Mouse (Mus musculus): ENCODE data around the gene Ccnf.
A peak's percentile ranks its signal among the peaks of the same experiment; 100 is the strongest.

Ccnf gene

DNA sequence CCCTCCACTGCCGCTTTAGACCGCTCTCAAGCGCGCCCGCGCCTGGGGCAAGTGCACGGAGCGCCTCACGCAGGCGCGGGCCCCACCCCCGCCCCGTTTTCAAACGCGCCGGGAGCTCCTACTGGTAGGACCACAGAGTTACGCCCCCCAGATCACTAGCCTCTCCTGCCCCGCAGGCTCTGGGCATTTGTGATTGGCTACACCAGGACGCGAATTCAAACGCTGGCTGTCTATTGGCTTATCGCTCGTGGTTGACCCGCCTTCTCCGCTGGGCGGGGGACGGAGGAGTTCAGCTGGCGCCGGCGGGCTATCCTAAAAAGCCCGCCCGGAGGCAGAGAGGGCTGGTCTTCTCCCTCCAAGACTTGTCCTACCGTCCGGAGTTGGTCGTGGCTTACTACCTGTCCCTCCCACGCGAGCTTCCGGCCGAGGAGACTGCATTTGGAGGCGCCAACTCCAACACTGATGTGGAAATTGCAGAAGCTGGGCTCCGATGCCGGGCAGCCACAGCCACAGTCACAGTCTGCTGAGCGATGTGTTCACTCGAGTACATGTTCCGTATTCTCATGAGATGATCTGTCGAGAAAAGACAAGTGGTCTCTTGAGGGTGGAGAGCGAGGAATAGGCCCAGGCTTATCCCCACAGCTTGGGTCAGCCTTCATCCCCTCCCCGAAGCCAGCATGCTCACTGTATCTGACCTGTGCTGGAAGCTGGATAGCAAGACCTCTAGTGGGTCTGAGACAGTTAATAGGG, at the start of gene Ccnf:
Gene Ccnf (minus strand): TSS at position 165 of the 750 bp plus-strand sequence.
- DNase-seq (ENCODE audit: low spot score in 2 of 2) = peak; percentile 97

DNA sequence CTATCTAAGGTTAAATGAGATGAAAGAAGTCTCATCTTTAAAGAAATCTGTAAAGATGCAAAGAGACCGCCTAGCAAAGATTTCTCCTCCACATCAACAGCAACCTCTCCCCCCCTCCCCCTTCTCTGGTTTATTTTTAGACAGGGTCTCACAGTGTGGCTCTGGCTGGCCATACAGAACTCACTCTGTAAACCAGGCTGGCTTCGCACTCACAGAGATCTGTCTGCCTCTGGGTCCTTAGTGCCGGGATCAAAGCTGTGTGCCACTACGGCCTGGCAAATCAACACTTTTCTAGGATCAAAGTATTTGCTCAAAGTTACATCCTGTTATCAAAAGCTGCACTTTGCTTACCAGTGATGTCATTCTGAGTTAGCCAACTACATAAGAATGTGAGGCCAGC, 49.4 kb upstream of the Ccnf start:
- no peak for DNase-seq (ENCODE audit: low spot score in 2 of 2)

DNA sequence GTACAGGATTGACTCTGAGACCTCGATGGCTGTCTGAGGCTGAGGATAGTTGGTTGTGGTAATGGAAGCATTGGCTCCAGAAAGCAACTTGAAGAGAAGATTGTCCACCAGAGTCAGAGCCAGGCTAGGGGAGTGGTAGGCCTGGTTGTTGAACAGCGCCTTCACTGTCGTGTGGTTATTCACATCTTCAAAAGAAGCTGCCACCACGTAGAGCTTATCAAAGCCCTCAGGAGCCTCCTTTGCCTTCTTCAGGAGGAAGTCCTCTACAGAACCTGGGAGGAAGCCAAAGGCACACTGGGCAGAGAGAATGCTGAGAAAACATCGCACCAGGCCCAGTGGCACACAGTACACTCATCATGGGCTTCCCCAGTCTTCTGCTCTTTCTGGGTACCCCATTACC, 38.1 kb upstream of the Ccnf start:
- no peak for DNase-seq (ENCODE audit: low spot score in 2 of 2)

DNA sequence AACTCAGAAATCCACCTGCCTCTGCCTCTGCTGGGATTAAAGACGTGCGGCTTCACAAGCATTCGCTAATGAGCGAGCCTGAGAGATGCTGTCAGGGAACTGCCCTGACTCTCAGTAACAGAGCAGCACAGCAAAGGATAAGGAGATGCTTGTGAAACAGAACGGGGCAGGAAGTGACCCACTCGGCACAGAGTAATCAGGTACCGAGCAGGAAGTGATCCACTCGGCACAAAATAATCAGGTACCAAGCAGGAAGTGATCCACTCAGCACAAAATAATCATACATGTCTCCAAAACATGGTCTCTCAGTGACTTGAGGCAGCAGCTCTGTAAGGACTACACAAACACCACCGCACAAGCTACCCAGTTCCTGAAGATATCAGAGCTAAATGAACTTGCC, 37.2 kb upstream of the Ccnf start:
- DNase-seq (ENCODE audit: low spot score in 2 of 2) = no peak

DNA sequence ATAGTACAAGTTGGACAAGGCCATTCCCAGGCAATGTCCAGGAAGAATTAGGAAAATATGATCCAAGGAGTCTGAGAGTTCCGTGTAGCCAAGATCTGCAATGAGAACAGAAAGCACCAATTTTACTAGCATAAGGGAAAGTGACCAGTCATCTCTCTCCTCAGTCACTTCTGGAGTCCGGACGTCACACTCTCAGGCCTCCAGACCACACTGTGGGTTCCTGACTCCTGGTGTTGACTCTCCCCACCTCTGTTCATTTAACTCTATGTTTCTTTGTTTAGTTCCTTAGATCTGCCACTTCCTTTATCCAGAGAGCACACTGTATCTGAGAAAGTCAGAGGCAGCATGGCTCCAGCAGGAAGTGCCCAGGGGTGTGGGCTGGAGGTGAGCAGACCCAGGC, 34.4 kb upstream of the Ccnf start:
- no peak for DNase-seq (ENCODE audit: low spot score in 2 of 2)

DNA sequence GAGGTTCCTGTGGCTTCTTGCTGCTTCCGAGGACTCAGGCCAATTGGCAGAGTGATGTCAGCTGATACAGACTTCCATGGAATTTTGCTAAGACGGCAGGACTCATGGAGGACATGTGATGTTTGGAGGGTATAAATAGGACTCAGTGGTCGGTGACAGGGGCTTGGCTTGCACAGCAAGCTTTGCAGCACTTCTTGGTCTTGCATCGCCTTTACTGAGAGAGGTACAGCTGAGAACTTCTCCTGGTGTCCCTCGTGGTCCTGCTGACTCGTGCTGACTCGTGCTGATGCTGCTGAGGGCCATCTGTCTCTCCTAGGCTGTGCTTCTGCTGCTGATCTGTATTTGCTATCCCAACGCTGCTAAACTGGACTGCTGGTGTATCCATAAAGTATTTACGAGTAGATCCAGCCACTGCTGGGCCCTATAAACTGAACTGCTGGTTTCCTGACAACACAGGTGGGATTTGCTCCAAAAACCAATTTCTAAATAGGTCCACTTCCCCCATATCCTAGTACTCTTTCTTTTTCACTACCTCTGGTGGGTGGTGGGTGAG, 32.1 kb upstream of the Ccnf start:
- no peak for DNase-seq (ENCODE audit: low spot score in 2 of 2)

DNA sequence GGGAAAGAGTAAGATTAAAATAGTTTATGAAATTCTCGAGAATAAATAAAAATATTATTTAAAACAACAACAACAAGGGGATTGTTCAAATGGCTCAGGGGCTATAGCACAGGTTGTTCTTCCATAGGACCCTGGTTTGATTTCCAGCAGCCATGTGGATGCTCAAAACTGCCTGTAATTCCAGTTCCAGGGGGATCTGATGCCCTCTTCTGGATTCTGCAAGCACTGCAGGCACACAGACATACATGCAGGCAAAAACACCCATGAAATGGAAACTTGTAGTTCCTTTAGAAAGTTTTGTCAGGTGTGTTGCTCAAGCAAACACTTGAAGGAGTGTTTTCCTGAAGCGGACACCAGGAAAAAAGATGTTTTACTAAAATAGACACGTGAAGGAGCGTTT, 31.4 kb upstream of the Ccnf start:
- DNase-seq (ENCODE audit: low spot score in 2 of 2) = no peak

DNA sequence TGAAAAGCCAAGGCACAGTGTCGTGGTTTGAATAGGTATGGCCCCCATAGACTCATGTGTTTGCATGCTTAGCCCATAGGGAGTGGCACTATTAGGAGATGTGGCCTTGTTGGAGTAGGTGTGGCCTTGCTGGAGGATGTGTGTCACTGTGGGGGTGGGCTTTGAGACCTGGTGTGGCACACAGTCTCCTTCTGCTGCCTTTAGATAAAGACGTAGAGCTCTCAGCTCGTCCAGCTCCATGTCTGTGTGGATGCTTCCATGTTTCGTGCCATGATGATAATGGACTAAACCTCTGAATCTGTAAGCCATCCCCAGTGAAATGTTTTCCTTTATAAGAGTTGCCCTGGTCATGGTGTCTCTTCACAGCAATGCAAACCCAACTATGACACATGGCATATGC, 28.6 kb upstream of the Ccnf start:
- DNase-seq (ENCODE audit: low spot score in 2 of 2) = no peak

DNA sequence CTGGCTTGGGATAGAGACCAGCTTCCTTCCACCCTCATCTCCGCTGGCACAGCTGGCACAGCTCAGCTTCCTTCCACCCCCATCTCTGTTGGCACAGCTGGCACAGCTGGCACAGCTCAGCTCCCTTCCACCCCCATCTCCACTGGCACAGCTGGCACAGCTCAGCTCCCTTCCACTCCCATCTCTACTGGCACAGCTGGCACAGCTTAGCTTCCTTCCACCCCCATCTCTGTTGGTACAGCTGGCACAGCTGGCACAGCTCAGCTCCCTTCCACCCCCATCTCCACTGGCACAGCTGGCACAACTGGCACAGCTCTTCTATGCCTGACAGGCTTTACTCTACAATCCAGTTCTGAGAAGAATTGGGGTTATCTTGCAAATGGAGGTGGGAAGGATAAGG, 15.8 kb upstream of the Ccnf start:
- DNase-seq (ENCODE audit: low spot score in 2 of 2) = no peak

DNA sequence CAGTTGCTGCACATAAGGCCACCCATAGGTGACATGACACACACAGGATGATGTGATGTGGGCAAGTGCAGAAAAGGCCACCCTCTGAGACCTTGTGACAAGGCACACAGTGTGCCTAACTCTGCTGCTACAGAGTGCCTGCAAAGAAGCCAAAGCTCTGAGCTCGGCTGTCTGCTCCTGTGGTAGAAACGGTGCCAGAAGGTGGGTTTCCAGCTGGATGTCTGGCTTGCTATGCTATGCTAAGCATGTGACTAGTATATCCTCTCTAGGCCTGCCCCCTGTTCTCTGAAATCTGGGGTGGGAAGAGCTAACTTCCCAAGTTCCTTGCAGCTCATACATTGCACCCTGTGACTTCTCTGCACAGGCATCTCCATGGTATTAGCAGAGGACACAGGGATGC, 13.5 kb upstream of the Ccnf start:
- no peak for DNase-seq (ENCODE audit: low spot score in 2 of 2)

DNA sequence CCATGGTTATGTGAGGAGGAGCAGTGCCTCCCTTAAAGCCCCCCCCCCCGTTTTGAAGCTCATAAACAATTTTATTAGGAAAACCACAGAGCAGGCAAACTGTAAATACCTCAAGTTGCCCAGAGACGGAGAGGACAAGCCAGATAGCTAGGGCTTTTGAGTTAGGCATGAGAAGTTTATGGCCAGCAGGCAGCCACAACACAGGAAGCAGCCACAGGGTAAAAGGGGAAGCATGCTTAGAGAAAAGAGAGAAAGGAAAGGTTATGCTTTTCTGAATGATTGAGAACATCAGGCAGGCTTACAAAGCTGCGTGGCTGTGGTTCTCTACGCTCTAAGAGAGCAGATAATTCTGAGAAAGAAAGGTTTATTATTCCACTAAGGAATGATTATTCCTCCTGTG, 9.2 kb upstream of the Ccnf start:
- no peak for DNase-seq (ENCODE audit: low spot score in 2 of 2)

DNA sequence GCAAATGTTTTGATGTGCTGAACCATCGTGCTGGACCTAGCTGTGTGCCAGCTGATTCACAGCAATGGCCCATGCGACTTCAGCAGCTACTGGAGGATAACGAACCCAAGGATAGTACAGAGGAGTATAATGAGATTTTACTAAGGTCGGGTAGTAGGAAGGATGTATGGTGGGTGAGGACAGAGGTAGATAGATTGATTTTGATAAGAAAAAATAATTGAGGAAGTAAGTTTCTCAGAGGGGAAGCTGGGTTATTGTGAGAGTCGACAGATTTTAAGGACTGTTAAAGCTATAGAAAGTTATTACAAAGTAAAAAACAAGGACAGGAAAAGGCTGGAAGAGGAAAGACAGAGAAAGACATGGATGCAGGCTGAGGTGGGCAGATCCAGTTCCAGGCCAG, 8.4 kb upstream of the Ccnf start:
- no peak for DNase-seq (ENCODE audit: low spot score in 2 of 2)

DNA sequence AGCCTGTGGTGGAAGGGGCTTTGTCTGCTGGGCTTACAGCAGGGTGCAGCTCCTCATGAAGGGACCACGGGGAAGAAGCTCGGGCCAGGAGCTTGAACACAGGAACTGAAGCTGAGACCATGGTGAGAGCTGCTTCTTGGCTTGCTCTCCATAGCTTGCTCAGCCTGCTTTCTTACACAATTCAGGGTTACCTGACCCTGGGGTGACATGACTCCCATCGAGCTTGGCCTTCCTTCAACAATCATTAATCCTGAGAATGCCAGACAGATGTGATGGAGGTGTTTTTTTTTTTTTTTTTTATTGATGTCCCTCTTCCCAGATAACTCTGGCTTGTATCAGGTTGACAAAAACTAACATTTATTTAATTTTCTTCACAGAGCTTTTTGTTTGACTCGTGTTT, 7.7 kb upstream of the Ccnf start:
- DNase-seq (ENCODE audit: low spot score in 2 of 2) = no peak

DNA sequence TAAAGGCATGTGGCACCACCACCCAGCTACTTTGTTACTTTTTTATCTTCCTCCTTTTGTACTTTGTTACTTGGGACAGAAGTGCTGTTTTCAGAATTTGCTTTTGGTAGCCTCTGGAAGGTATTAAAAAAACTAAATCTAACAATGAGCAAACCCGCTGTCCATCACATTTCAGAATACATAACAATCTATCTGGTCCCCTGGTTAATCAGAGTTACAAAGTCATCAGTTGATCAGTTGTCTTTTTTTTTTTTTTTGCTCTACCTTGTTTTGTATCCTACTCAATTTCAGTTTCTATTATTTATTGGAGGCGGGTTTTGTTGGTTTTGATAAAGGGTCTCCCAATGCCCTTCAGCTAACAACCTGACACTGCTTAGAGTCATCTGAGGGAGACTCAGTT, 1.0 kb upstream of the Ccnf start:
- no peak for DNase-seq (ENCODE audit: low spot score in 2 of 2)

DNA sequence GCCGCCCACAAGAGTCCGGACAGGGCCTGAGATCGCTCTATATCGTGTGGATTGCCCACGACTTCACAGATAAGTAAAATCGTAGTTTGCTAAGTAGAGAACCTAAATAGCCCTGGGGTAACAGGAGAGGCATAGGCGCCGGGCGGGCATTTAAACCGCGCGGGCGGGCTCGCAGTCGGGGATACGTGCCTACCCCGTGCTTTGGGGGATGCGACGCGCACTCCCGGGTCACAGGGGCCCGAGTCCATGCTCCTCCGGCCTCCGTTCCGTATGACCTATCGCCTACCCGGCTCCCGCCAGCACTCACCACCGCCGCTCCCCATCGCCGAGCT, 330 bp downstream of the Ccnf start:
- DNase-seq (ENCODE audit: low spot score in 2 of 2) = no peak

DNA sequence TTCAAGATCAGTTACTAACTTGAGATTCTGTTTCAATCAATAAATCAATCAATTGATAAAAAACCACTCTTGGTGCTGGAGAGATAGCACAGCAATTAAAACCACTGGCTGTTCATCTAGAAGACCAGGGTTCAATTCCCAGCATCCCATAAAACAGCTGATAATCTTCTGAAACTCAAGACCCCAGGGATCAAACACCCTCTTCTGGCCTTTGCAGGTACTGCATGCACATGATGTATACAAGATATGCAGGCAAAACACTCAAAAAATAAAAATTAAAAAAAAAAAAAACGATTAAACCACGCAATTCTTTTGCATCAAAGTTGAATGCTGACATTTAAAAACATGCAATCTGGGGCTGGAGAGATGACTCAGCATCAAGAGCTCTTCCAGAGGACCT, 2.6 kb downstream of the Ccnf start:
- no peak for DNase-seq (ENCODE audit: low spot score in 2 of 2)

DNA sequence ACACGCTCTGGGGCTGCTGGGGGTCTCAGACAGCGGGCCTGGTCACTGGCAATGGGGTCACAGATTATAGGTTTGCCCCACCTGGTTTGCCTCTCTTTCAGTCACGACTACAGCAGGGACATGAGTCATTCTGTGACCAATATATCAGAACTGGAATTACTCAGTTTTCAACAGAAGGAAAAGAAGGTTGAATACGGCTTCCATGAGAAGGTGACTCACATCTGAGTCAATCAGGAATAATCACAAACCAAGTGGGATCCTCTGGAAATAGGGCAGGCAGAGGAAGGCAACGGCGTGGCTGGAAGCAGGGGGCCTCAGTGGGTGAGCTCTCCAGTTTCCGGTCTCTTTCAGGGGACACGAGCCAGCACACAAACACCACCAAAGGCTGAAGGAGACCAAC, 7.2 kb downstream of the Ccnf start:
- no peak for DNase-seq (ENCODE audit: low spot score in 2 of 2)

DNA sequence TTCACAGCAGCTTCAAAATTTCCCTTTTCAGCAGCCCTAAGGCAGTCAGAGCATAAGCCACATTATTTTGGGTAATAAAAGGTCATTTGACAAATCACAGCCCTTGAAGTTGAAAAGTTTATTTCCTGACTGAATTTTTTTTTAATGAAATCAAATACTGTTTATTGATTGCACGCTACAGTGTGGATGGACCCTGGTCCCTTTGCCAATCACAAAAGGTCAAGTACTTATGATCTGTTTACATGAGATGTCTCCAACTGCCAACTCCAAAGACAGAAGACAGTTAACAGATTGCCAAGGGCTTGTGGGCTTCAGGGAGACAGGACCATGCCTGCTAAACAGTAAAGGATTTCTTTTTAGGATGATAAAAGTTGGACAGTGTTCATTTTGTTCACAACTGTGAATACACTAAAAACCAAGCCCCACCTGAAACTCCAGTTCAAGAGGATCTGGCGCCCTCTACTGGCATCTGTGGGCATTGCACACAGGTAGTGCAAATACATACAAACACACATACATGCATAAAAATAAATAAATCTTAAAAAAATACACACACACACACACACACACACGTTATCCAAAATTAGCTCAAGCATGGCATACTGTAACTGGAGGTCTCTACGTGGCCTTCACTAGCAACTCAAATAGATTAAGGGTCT, 7.8 kb downstream of the Ccnf start:
- peak; percentile 69 to 89 for DNase-seq (ENCODE audit: low spot score in 2 of 2)

DNA sequence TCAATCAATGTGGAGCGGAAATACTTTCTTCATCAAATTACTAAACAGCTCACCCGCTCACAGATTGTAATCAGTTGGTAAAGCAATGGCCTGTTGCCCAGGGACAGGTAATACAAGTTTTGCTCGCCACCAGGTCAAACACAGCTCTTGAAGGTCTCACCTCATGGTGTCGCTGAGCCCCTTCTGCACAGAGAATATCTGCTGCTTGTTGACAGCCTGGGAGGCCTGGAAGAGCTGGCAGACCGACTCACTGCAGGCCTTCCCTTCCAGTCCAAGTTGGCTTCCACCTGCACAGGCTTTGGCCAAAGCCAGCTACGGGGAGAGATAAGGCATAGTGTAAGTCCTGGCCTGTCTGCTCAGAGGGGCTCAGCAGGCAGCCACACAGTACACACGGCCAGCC, 14.4 kb downstream of the Ccnf start:
- DNase-seq (ENCODE audit: low spot score in 2 of 2) = no peak

DNA sequence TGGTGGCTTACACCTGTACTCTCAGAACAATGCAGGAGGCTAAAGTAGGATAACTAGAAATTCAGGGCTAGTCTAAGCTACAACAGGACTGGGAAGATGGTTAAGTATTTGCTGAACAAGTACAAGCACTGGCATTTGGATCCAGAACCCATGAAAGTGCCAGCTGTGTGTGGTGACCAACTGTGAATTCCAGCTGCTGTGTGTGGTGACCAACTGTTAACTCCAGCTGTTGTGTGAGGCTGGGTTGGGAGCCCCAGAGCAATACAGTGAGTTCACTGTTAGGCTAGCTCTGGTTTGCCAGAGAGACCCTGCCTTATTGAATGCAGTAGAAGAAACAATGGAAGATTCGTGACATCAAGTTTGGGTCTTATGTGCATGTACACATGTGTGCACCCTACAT, 14.8 kb downstream of the Ccnf start:
- no peak for DNase-seq (ENCODE audit: low spot score in 2 of 2)

DNA sequence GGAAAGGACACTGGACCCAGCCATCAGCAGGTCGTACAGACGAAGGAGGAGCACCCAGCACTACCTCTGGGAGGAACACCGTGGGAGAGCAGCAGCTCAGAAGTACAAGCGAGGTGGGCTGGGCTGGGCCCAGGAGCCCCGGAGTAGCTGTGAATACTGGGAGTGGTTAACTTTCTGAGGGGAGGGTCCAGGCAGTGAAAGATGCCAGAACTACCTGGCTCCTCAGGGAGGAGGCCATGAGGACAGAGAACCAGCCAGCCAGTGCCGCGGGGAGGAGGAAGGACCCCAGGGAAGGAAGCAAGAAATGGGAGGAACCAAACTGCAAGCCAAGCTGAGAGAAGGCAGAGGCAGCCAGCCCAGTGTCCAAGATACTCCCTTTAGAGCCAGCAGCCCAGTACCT, 23.3 kb downstream of the Ccnf start:
- DNase-seq (ENCODE audit: low spot score in 2 of 2) = no peak

DNA sequence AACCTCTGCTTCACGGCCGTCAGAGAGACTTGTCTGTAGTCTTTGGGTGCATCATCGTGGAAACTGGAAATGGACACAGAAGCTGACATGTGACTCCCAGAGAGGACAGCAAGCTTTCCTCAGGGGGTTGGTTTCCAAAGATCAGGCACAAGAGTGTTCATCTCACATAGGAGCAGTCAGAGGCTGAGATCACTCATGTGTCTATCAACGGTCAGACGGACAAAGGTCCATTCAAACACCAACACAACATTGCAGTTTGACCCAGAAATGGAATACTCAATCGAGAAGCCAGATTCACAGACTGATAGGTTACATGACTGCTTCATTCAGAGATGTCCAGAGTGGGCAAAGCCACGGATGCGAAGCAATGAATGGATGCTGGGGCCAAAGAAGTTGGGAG, 24.6 kb downstream of the Ccnf start:
- no peak for DNase-seq (ENCODE audit: low spot score in 2 of 2)

DNA sequence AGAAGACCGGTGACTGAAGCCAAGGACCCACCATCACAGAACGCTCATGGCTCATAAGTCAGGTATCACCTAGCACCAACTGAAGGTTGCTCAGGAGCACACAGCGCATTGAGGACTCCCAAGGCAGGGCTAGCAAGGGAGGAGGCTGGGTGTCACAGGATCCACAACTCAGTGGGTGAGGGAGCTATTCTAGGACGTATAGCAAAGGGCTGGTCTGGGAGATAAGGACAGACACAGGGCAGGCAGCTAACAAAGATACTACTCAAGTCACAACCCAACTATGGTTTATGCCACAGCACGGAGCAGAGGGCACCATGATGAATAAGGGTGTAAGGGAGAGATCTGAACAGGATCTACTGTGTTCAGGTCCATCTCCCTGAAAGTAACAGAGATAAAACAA, 25.4 kb downstream of the Ccnf start:
- no peak for DNase-seq (ENCODE audit: low spot score in 2 of 2)

DNA sequence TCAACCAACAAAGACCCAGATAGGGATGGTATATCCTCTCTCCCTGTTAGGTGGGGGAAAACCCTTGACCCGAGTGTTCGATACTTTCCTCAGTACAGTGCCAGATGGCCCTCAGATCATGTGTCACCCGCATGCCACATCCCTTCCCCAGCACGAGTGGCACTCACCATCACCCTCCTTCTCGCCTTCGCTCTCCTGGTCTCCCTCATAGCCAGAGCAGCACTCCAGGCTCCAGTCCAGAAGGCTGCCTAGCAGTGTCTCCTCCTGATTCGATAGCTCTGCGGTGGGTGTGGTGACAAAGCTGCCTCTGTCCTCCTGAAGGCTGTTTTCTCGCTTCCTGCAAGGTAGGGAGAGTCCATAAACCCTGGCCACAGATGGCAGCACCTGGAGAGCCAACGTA, 26.5 kb downstream of the Ccnf start:
- DNase-seq (ENCODE audit: low spot score in 2 of 2) = no peak
